Comparison of ENCODE assay signal across 7 mouse cellular contexts in the genomic region with DNA sequence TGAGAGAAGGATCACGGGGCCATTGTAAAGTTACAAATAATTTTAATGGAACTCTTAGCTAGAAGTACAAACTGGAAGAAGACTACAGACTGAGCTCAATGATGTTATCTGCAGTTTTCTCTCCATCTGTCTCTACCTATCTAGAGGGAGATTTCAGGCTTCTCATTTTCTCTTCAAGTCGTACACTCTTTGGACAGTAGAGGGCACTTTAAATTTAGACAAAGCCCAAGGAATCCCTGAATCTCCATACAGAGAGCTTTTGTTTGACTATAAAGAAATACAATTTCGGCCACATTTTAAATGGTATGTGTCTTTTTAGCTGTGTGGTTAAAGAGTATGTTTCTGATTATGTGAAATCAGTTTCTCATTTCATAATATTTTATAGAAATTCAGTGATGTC.
DNase-seq lines count a peak whose midpoint lies in the region; ATAC-seq and TF ChIP-seq lines count a peak whose summit lies in the region.

No protein-coding gene starts in this region.

- H3K4me1 ChIP-seq in kidney, postnatal 0 days (replicated peaks; ENCODE audit: insufficient read depth, low read length) = 0 out of 2 replicates have a peak, but pooled peaks cover 3% of the 10 kb centered on the region
- 0 out of 2 replicates have a peak, but pooled peaks cover 5% of the 10 kb centered on the region for H3K4me1 ChIP-seq in kidney, embryonic 14.5 days (ENCODE audit: control insufficient read depth, insufficient read depth, low read length)
- no peaks in the 10 kb centered on the region for H3K4me1 ChIP-seq in ES-E14 (ENCODE audit: control insufficient read depth in 2 of 2, insufficient read depth in 2 of 2, low read length in 2 of 2, poor library complexity in 1 of 2)

- WGBS in kidney, postnatal 0 days = 12% methylated on average over 3 of the region's 3 CpGs
- WGBS in kidney, embryonic 14.5 days = 18% methylated on average over 3 of the region's 3 CpGs

- DNase-seq in kidney, postnatal 0 days (ENCODE audit: low spot score) = peak; percentile 88
- DNase-seq in ES-E14 (ENCODE audit: low read depth, low spot score) = peak; percentile 33
- DNase-seq in brain, embryonic 14.5 days (ENCODE audit: low read depth) = peak; percentile 91
- peak; percentile 36 for DNase-seq in lung, postnatal 36 days
- DNase-seq in gastrocnemius, postnatal 4 days (ENCODE audit: low spot score in 2 of 2) = no peak
- no peak for DNase-seq in gastrocnemius, postnatal 10 days

- H3K9ac ChIP-seq in kidney, postnatal 0 days (ENCODE audit: low read depth, low read length) = no peak overlapping the region
- H3K9ac ChIP-seq in kidney, embryonic 14.5 days (ENCODE audit: low read depth, low read length) = no peak overlapping the region
- H3K9ac ChIP-seq in ES-E14 (ENCODE audit: insufficient read depth, low read depth, low read length, poor library complexity, severe bottlenecking) = no peak overlapping the region

- in situ Hi-C loops in ES-E14 (cut with MboI; ENCODE audit: low sequenced_read_pairs in 2 of 2, unreplicated experiment in 2 of 2) = no loop called here

- no peak overlapping the region for H3K27ac ChIP-seq in kidney, postnatal 0 days
- H3K27ac ChIP-seq in kidney, embryonic 14.5 days (ENCODE audit: low read depth, low read length) = no peak overlapping the region
- no peak overlapping the region for H3K27ac ChIP-seq in ES-E14 (ENCODE audit: insufficient read depth, low read depth, low read length, poor library complexity, severe bottlenecking)

- no peaks in the 10 kb centered on the region for H3K36me3 ChIP-seq in kidney, postnatal 0 days (ENCODE audit: insufficient read depth, low read length)
- H3K36me3 ChIP-seq in kidney, embryonic 14.5 days (ENCODE audit: control insufficient read depth, insufficient read depth, low read length) = no peaks in the 10 kb centered on the region
- no peaks in the 10 kb centered on the region for H3K36me3 ChIP-seq in ES-E14 (ENCODE audit: control insufficient read depth, insufficient read depth, low read length, poor library complexity, severe bottlenecking)

- no peaks in the 10 kb centered on the region for H3K9me3 ChIP-seq in kidney, postnatal 0 days (replicated peaks; ENCODE audit: low read length)
- no peaks in the 10 kb centered on the region for H3K9me3 ChIP-seq in kidney, embryonic 14.5 days (ENCODE audit: control insufficient read depth, low read length)
- no peaks in the 10 kb centered on the region for H3K9me3 ChIP-seq in ES-E14 (ENCODE audit: control insufficient read depth, insufficient read depth, low read depth, low read length)

- TF ChIP-seq POLR2A in brain, embryonic 14.5 days (IDR thresholded peaks at IDR 0.05; ENCODE audit: borderline replicate concordance, extremely low read depth, insufficient read depth, insufficient read length, poor library complexity, severe bottlenecking) = no peak

- no peak overlapping the region for H3K4me3 ChIP-seq in kidney, postnatal 0 days (replicated peaks; ENCODE audit: low read depth, low read length)
- H3K4me3 ChIP-seq in kidney, embryonic 14.5 days (ENCODE audit: low read length) = no peak overlapping the region
- H3K4me3 ChIP-seq in ES-E14 (ENCODE audit: insufficient read depth in 1 of 2, low read depth in 1 of 2, low read length in 2 of 2, poor library complexity in 1 of 2, severe bottlenecking in 1 of 2) = no peak overlapping the region

- no peak overlapping the region for H3K4me2 ChIP-seq in kidney, postnatal 0 days (ENCODE audit: low read length)
- H3K4me2 ChIP-seq in kidney, embryonic 14.5 days (replicated peaks; ENCODE audit: low read depth, low read length) = no peak overlapping the region

- TF ChIP-seq CTCF in kidney, postnatal 0 days (IDR thresholded peaks at IDR 0.05; ENCODE audit: low read depth) = peak; percentile 74
- 0 out of 2 replicates have a peak, but pooled peaks have one; percentile 6 for TF ChIP-seq CTCF in brain, embryonic 14.5 days (IDR thresholded peaks at IDR 0.05; ENCODE audit: borderline replicate concordance, extremely low read depth, insufficient read depth, insufficient read length)

- H3K27me3 ChIP-seq in kidney, postnatal 0 days (ENCODE audit: insufficient read depth, low read length) = no peaks in the 10 kb centered on the region
- H3K27me3 ChIP-seq in kidney, embryonic 14.5 days (ENCODE audit: control insufficient read depth, insufficient read depth, low read length) = no peaks in the 10 kb centered on the region

- ATAC-seq in kidney, postnatal 0 days (replicated peaks; ENCODE audit: low FRiP score, low read depth) = no peak
- no peak for ATAC-seq in kidney, embryonic 14.5 days (ENCODE audit: low FRiP score, low TSS enrichment)

TF ChIP-seq in ES-E14, 5 proteins besides CTCF, POLR2A, EP300 and RAD21:
- TF ChIP-seq ZC3H11A (IDR thresholded peaks at IDR 0.05; ENCODE audit: borderline replicate concordance, low read depth, low read length) = 0 out of 2 replicates have a peak, but pooled peaks have one; percentile 26
- TF ChIP-seq CHD2 (IDR thresholded peaks at IDR 0.05; ENCODE audit: low read depth, low read length) = no peak

Comparison
In these comparisons a context has a peak if more than half of its experiments do, and no peak if none do; other contexts are left out.
1. DNase-seq: peak in kidney, postnatal 0 days (single experiment), ES-E14 (single experiment), brain, embryonic 14.5 days (single experiment) and lung, postnatal 36 days (single experiment); none in gastrocnemius, postnatal 4 days (0 of 2) and gastrocnemius, postnatal 10 days (single experiment).